Mouse (Mus musculus): ENCODE measurements around the gene Olfr74. TPM values are rescaled to one million over a fixed set of nuclear protein-coding genes. Genes with fewer than 3 reads are reported as not detected.
"Not testable (repeated sequence)": the region's sequence is repeated elsewhere in the genome, so short reads cannot be mapped to it uniquely, and the experiment has no call there.

Gene Olfr74
- not detected for total RNA-seq (2021)
- long read RNA-seq, experiment 1, result 0 reads
- long read RNA-seq, experiment 2, result 0 reads

GRCm38 (mm10) chr2:87974563-87974962, at the start of gene Olfr74:
Gene Olfr74 (minus strand): TSS chr2:87974663.
- no peak for DNase-seq (ENCODE audit: low spot score in 2 of 2)

- not testable (repeated sequence) for DNase-seq (ENCODE audit: low spot score in 2 of 2)
Observed at GRCm38 (mm10) chr2:88022474-88022873, 48.0 kb upstream of the Olfr74 start, which contains the start of gene Olfr1161. Gene Olfr1161 (plus strand): TSS chr2:88022774.

GRCm38 (mm10) chr2:88007515-88008318, 33.3 kb upstream of the Olfr74 start, which contains the start of gene Olfr1160:
Gene Olfr1160 (minus strand): TSS chr2:88008268.
- DNase-seq (ENCODE audit: low spot score in 2 of 2), result no peak

GRCm38 (mm10) chr2:87989813-87990212, 15.3 kb upstream of the Olfr74 start, which contains the start of gene Olfr1158:
Gene Olfr1158 (plus strand): TSS chr2:87990113.
- DNase-seq (ENCODE audit: low spot score in 2 of 2), result no peak

GRCm38 (mm10) chr2:87968199-87968598, 6.3 kb downstream of the Olfr74 start, which contains the start of gene Olfr1157:
Gene Olfr1157 (minus strand): TSS chr2:87968299.
- DNase-seq (ENCODE audit: low spot score in 2 of 2), result no peak

GRCm38 (mm10) chr2:87953000-87953399, 21.5 kb downstream of the Olfr74 start, which contains the start of gene Olfr1156:
Gene Olfr1156 (minus strand): TSS chr2:87953100.
- DNase-seq (ENCODE audit: low spot score in 2 of 2), result no peak

GRCm38 (mm10) chr2:87945037-87945436, 29.4 kb downstream of the Olfr74 start, which contains the start of gene Olfr1155:
Gene Olfr1155 (minus strand): TSS chr2:87945137.
- no peak for DNase-seq (ENCODE audit: low spot score in 2 of 2)

Other genes starting within 250 kb of the Olfr74 start
- gene Olfr1138, start 234.7 kb downstream of the Olfr74 start, total RNA-seq (2021), result not detected
- not detected for gene Olfr1140, start 230.9 kb downstream of the Olfr74 start, total RNA-seq (2021)
- not detected for gene Olfr1141, start 220.7 kb downstream of the Olfr74 start, total RNA-seq (2021)
- not detected for gene Olfr152, start 195.2 kb downstream of the Olfr74 start, total RNA-seq (2021)
- gene Olfr1143, start 174.1 kb downstream of the Olfr74 start, total RNA-seq (2021), result not detected
- not detected for gene Olfr1145, start 164.8 kb downstream of the Olfr74 start, total RNA-seq (2021)
- not detected for gene Olfr1148, start 144.1 kb downstream of the Olfr74 start, total RNA-seq (2021)
- not detected for gene Olfr1150-ps1, start 130.7 kb downstream of the Olfr74 start, total RNA-seq (2021)
- not detected for gene Olfr1151, start 118.8 kb downstream of the Olfr74 start, total RNA-seq (2021)
- not detected for gene Olfr1152, start 108.2 kb downstream of the Olfr74 start, total RNA-seq (2021)
- not detected for gene Olfr1153, start 79.7 kb downstream of the Olfr74 start, total RNA-seq (2021)
- not detected for gene Olfr1154, start 69.5 kb downstream of the Olfr74 start, total RNA-seq (2021)
- not detected for gene Olfr1155, start 29.5 kb downstream of the Olfr74 start, total RNA-seq (2021)
- not detected for gene Olfr1156, start 21.6 kb downstream of the Olfr74 start, total RNA-seq (2021)
- gene Olfr1157, start 6.4 kb downstream of the Olfr74 start, total RNA-seq (2021), result not detected
- not detected for gene Olfr1158, start 15.4 kb upstream of the Olfr74 start, total RNA-seq (2021)
- not detected for gene Olfr1160, start 33.6 kb upstream of the Olfr74 start, total RNA-seq (2021)
- not detected for gene Olfr1161, start 48.1 kb upstream of the Olfr74 start, total RNA-seq (2021)
- not detected for gene Olfr73, start 63.0 kb upstream of the Olfr74 start, total RNA-seq (2021)
- gene Olfr1162, start 76.5 kb upstream of the Olfr74 start, total RNA-seq (2021), result not detected
- not detected for gene Olfr1163, start 97.2 kb upstream of the Olfr74 start, total RNA-seq (2021)
- not detected for gene Olfr1164, start 119.3 kb upstream of the Olfr74 start, total RNA-seq (2021)
- gene Olfr1166, start 153.6 kb upstream of the Olfr74 start, total RNA-seq (2021), result not detected
- not detected for gene Olfr1167, start 180.5 kb upstream of the Olfr74 start, total RNA-seq (2021)
- not detected for gene Olfr1168, start 207.2 kb upstream of the Olfr74 start, total RNA-seq (2021)